Mouse (Mus musculus): ENCODE results near the gene Pkd1l3.

The Pkd1l3 gene

GRCm38 (mm10) chr8:109628638-109629037 lies 14.3 kb downstream of the Pkd1l3 start:
- no peak for DNase-seq (ENCODE audit: low read depth, low spot score)

DNA sequence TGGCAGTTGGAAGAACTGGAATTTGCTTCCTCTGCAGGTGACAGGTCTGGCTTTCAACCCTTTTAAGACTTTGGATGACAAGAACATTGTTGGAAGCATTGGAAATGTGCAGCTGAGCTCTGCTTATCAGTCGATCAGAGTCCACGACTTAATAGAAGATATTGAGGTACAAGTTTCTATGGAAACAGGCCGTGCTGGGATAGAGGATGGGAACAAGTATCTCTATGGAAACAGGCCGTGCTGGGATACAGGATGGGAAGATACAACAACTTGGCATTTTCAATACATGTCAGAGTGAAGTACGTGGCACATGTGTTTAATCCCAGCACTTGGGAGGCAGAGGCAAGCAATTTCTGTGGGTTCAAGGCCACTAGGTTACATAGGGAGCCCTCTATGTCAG lies 18.2 kb downstream of the Pkd1l3 start:
- no peak for DNase-seq (ENCODE audit: low read depth, low spot score)

- DNase-seq (ENCODE audit: low read depth, low spot score), result no peak
These were observed 20.8 kb downstream of the Pkd1l3 start for GRCm38 (mm10) chr8:109635146-109635545.

DNA sequence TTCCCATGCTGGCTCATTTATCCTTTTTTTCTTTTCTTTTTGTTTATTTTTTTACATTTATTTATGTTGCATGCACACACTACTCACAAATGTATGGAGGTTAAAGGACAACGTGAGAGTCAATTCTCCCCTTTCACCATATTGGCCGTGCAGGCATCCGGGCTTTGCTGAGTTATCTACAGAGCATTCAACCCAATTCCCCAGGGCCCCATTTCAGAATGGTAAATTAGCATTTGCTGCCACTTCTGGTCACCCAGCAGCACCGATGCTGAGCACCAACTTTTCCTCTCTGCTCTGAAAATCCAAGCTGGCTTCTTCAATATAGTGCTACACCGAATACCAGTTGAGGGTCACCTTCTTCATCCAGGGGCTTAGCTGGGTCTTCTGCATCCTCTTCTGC lies 24.5 kb downstream of the Pkd1l3 start:
- DNase-seq (ENCODE audit: low read depth, low spot score), result no peak

- DNase-seq (ENCODE audit: low read depth, low spot score), result no peak
These were observed 26.1 kb downstream of the Pkd1l3 start for GRCm38 (mm10) chr8:109640410-109640809.

- no peak for DNase-seq (ENCODE audit: low read depth, low spot score)
These were observed 26.9 kb downstream of the Pkd1l3 start for GRCm38 (mm10) chr8:109641236-109641635.

DNA sequence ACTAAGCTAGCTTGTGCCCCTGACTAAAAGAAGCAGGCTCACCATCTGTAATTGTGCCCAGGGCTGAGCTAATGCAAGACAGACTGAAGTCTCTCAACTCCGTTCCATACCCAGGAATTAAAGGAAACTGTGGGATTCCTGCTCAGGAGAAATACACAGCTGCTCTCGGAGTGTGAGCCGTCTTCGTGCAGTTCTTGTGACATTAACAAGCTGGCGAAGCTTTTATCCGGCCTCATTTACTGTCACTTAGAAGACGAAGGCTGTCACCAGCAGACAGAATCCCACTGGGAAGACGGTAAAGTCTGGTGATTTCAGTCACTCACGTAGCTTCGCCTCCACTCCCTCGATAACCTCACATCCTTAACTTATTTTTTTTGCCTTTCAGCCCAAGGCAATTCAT lies 33.0 kb downstream of the Pkd1l3 start:
- DNase-seq (ENCODE audit: low read depth, low spot score), result no peak

GRCm38 (mm10) chr8:109648469-109648868 lies 34.2 kb downstream of the Pkd1l3 start:
- DNase-seq (ENCODE audit: low read depth, low spot score), result no peak

- no peak for DNase-seq (ENCODE audit: low read depth, low spot score)
These were observed 36.5 kb downstream of the Pkd1l3 start for GRCm38 (mm10) chr8:109650801-109651200.

GRCm38 (mm10) chr8:109656860-109657259 lies 42.5 kb downstream of the Pkd1l3 start:
- no peak for DNase-seq (ENCODE audit: low read depth, low spot score)

DNA sequence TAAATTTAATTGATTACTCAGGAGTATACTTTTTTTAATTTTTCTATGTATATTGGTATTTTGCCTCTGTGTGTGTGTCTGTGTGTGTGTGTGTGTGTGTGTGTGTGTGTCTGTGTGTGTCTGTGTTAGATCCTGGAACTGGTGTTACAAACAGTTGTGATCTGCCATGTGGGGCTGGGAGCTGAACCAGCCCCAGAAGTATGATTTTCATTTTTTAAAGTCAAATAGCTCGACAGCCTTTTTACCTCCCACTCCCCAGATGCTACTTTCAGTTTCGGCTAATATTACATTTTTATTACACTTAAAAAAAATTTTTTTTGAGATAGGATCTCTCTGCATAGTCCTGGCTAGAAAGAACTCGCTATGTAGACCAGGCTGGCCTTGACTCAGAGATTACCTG lies 48.0 kb downstream of the Pkd1l3 start:
- no peak for DNase-seq (ENCODE audit: low read depth, low spot score)

GRCm38 (mm10) chr8:109666616-109667015 lies 52.3 kb downstream of the Pkd1l3 start:
- DNase-seq (ENCODE audit: low read depth, low spot score), result no peak

- DNase-seq (ENCODE audit: low read depth, low spot score), result no peak
These were observed 58.3 kb downstream of the Pkd1l3 start for GRCm38 (mm10) chr8:109672656-109673055.

GRCm38 (mm10) chr8:109673596-109673995 lies 59.3 kb downstream of the Pkd1l3 start:
- DNase-seq (ENCODE audit: low read depth, low spot score), result no peak

DNA sequence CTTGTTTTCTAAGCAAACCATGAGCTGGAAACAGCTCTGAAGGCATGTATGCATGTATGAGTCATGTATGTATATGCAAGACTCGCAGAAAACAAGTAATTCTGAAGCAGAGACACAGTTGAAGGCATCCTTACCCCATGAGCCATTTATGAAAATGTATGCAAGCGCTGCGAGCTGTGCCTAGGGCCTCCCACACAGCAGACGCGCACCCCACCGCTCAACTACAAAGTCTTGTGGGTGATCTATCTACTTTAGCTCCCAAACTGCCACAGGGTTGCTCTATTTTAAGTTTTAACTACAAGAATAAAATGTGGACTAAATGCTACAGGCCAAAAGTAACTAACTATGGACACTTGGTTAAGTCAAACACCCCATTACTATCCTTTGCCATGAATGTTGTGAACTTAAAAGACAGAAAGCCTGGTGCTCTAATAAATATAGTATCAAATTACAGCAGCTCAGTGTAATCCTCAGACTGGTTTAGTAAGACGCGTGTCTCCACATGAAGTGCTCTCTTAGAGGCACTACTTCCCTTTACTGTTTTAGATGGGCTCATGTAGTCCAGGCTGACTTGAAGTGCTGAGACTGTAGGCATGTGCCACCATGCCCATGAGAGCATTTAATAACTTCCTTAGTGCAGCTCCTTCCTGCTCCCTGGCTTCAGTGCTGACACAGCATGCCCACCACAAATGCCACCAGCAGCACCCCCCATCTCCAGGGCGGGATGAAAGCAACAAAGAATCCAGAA lies 61.8 kb downstream of the Pkd1l3 start:
- no peak for DNase-seq (ENCODE audit: low read depth, low spot score)

GRCm38 (mm10) chr8:109681535-109681934 lies 67.2 kb downstream of the Pkd1l3 start:
- DNase-seq (ENCODE audit: low read depth, low spot score), result no peak

- DNase-seq (ENCODE audit: low read depth, low spot score), result no peak
These were observed 67.8 kb downstream of the Pkd1l3 start for GRCm38 (mm10) chr8:109682120-109682519.

DNA sequence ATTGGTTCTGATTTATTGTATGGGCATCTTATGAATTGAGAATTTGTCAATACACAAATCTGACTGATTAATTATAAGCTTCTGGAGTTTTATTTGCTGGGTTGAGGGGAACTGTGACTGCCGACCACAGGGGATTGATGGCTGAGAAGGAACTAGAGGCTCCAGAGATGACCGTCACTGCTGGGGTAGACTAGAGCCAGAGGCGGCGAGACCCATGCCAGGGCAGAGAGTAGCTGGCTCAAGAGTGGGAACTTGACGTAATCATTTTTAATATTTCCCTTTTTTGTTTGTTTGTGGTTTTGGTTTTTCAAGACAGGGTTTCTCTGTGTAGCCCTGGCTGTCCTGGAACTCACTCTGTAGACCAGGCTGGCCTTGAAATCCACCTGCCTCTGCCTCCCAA lies 72.9 kb downstream of the Pkd1l3 start:
- DNase-seq (ENCODE audit: low read depth, low spot score), result no peak

DNA sequence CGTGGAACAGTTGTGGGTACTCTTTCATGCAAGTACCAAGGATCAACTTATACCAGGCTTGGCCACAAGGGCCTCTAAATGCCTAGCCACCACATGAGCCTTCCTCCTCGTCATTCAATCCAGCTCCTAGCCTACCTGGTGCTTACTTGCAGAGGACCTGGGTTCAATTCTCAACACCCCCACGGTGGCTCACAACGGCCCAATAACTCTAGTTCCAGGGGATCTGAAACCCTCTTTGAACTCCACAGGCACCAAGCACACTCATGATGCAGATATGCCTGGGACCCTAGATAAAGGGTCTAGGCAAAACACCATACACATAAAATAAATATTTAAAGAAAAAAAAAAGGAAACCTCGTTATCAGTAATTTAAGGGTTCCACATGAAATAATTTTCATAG lies 77.5 kb downstream of the Pkd1l3 start:
- no peak for DNase-seq (ENCODE audit: low read depth, low spot score)

- no peak for DNase-seq (ENCODE audit: low read depth, low spot score)
These were observed 78.3 kb downstream of the Pkd1l3 start for GRCm38 (mm10) chr8:109692443-109693145.

DNA sequence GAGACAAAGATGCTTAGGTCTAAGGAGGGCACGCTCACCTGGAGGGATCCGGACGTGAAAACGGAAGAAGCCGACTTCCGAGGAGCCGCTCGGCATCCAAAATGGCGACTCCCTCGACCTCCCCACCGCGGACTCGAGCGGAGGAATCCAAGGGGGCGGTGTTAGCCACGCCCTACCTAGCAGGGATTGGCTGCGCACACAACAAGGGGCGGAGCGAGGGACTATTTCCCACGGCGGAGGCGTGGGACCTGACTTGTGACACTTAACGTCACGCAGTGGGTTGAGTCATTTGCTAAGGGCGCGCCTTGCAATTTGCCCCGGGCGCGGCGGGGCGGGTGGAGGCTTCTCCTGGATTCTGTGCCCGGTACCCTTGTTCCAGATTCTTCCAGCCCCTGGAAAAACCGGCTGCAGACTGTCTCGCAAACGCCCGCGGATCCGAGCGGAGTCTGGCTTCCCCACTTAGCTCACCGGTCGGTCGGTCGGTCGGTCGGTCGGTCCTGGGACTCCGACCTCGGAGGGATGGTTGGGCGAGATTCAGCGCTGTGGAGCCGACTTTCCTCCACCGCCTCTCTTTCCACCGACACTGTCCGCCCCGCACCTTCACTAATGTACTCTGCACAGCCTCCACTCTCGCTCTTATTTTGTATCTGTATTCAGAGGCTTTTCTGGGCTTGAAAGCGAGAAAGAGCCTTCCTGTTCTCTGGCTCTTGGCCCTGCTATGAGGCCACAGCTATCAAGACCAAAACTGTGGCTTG lies 79.0 kb downstream of the Pkd1l3 start, which contains the start of gene Ist1:
TSS of gene Ist1 (minus strand) at position 115 of the 755 bp plus-strand sequence.
- peak; percentile 98 for DNase-seq (ENCODE audit: low read depth, low spot score)

DNA sequence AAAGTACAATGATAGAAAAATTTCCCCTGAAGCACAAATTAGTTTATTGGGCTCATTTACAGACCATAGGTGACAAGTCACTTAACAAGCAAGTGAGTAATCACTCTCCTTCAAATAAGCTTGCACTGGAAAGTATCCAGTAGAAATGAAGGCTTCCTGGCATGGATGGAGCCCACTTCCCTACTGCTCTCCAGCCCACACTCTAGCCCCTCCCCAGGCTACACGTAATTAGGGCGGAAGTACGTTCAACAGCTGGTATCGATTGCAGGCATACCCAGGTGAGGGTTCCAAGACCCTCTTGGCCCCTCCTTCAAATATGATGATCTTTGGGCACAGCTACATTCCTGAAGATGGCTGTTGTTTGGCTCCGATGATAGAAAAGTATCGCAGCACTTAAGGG lies 79.8 kb downstream of the Pkd1l3 start:
- DNase-seq (ENCODE audit: low read depth, low spot score), result no peak

All from retina, adult 2 months (tissue).